Mouse (Mus musculus) gonadal fat pad, adult 2 months (tissue): ENCODE measurements around the gene Runx2. TPM values are rescaled to one million over a fixed set of nuclear protein-coding genes. Genes with fewer than 3 reads are reported as not detected.

Experiments used
- DNase-seq: peaks from one replicate; pipeline ENCODE4 v3.0.0-alpha.2; 2012; ENCODE audit warnings: low read depth
- polyA plus RNA-seq: library from polyadenylated mRNA; depleted of rRNA; stranded (reverse); fragments of >200 nt; gene quantifications from 2 replicates; pipeline ENCODE4 v1.2.3, GENCODE M21; 2012

The Runx2 gene
- polyA plus RNA-seq, 1 experiment = 10.5 TPM

- no peak for DNase-seq
These were observed 152.4 kb downstream of the Runx2 start for GRCm38 (mm10) chr17:44662080-44662706.

DNA sequence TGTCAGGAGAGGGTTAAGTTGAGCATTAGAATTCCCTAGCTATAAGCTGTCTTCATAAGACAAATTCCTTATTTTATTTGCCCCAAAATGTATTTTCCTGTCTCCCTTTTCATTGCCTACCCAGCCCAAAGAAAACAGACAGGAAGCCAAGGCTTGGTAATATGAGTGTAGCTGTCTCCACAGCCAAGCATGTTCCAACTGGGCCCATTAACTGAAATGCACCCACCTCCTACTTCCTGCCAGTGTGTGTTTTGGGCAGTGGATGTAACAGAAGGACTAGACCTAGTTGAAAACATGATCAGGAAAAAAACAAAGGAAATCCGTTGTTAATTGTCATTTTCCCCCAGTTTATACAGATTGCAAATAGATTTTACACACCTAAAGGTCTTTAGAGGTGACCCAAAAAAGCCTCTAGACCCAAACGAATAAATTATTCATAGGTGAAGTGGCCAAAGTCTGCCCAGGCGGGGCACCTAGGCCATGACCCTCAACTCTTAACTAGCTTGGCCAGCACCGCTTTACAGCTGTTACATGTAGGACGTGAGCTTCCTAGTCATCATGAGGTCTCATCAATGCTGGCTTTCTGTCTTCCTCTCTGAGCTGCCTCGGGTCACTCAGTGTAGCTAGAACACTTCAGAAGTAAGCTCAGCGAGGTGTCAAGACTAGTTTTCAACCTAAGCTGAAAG lies 154.3 kb downstream of the Runx2 start:
- DNase-seq = no peak

DNA sequence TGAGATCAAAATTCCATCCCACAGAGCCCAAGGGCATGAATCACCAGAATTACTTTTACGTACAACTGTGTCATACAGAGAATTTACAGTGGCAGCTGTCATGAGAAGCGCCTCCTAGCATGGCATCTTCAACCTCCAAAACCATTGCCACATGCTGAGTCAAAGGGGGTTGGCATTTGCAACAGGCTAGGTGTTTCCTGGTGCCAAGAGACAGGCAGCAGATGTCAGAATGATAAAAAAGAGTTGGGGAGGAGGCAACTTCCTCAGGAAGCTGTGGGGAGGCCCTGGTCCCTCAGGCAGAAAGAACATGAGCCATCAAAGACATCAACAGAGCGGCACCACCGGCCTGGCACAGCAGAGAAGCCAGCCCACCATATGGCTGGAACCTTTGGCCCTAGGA lies 160.1 kb downstream of the Runx2 start:
- no peak for DNase-seq

DNA sequence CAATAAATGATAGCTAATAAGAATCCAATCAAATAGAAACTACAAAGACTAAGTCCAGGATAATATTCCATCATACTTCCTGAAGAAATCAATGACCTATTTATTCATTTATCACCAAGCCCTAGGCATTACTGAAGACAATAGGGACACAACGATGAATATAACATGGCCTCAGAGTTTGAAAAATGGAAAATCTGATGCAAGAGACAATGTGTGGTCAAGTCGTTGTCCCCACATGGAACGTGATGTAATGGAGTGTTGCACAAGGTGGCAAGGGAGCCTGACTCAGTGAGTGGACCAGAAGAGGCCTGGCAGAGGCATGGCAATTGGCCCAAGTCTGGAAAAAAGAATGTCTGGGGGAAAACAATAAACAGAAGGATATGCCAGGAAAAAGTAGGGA lies 161.5 kb downstream of the Runx2 start:
- no peak for DNase-seq

GRCm38 (mm10) chr17:44652054-44652453 lies 162.5 kb downstream of the Runx2 start:
- no peak for DNase-seq

- no peak for DNase-seq
These were observed 163.0 kb downstream of the Runx2 start for GRCm38 (mm10) chr17:44651613-44652012.

- no peak for DNase-seq
These were observed 164.2 kb downstream of the Runx2 start for GRCm38 (mm10) chr17:44650431-44650830.

- no peak for DNase-seq
These were observed 165.5 kb downstream of the Runx2 start for GRCm38 (mm10) chr17:44649056-44649455.

- DNase-seq = no peak
These were observed 166.7 kb downstream of the Runx2 start for GRCm38 (mm10) chr17:44647916-44648315.

GRCm38 (mm10) chr17:44645146-44645545 lies 169.5 kb downstream of the Runx2 start:
- no peak for DNase-seq

GRCm38 (mm10) chr17:44643260-44643659 lies 171.3 kb downstream of the Runx2 start:
- DNase-seq = no peak

DNA sequence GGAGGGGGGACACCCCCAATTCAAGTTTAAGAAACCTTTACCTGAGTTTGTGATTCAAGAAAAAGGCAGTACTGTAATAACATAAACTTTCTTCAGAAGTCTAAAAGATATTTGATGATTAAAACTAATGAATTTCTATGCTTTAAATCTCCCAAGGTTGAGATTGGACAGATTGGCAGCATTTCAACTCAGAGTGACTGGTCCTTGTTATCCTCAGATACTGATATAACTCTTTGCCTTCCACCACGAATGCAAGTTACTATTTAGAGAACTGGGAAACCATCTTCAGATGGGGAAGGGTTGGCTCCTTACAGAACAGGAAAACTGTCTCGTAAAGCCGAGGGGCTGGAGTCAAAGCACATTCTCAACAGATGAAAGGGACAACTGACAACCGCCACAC lies 172.5 kb downstream of the Runx2 start:
- no peak for DNase-seq

DNA sequence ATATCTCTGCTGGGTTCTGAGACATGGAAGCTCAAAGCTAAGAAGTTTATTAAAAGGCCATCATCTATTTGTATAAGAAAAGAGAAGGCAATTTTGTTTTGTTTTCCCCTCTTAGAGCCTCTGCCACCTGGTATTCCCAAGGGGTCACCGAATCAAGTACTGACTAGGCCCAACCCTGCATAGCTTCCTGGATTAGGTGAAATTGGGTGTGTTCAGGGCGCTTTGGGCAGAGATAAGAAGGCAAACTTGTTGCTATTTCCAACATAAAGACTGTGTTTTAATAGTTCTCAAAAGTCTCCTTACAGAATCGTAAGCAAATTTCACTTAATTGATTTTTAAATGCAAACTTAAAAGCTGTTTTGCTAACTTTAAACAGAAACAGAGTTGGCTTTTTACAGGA lies 173.7 kb downstream of the Runx2 start:
- no peak for DNase-seq

DNA sequence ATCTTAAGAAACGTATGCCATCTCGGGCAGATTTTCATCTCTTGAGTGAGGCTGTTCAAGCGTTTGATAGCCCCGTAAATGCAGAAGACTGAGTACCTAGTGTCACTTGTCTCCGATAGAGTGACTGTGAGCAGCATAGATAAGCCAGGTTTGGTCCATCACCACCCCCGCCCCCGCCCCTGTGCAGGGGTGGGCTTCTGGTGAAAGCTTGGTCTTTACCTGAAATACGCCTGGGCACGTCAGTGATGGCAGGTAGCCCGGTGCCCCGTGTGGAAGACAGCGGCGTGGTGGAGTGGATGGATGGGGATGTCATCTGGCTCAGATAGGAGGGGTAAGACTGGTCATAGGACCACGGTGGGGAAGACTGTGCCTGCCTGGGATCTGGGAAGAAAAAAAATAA lies 175.2 kb downstream of the Runx2 start:
- no peak for DNase-seq

DNA sequence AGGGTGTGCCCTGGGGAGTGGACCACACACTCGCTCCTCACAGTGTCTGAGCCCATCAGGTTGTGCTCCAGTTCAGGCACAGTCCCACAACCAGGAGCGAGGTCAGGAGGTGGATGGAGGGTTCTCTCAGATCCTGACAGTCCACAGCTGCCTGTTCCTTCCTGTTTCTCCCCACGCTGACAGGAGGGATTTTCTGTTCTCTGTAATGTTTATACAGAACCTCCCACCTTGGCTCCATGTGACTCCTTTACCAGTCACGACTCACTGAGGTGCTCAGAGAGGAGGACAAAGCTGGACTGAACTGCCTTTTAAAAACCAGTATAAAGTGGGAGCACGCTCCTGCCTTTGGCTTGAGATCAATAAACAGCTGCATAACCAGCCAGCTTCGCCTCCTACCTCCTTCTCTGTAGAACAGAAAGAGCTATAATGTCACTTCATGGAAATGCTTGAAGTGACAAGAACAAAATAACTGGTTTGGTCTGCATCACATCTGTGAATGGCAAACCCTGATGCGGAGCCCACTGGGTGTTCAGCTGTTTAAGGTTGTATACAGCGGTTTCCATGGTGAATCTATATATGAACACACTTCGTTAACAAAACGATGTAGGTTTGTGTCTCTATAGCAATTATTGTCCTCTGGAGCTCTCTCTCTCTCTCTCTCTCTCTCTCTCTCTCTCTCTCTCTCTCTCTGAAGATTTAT lies 177.3 kb downstream of the Runx2 start:
- no peak for DNase-seq

DNA sequence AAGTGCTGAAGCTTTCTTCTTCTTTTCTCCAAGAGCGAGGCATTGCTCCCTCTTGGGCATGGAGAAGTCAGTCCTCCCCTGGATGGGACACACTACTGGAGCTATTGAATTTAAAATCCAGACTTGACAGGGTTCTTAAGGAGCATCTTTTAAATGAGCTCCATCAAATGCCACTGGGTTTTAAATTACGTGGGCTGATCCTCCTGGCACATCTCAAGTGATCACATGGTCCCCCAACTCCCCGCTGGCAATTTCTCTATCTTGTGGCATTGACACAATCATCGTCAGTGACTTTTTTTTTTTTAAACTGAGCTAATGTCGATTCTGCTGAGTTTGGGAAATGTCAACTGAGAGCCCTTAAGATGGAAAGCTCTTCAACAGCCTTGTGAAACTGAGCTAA lies 180.1 kb downstream of the Runx2 start:
- DNase-seq = no peak

DNA sequence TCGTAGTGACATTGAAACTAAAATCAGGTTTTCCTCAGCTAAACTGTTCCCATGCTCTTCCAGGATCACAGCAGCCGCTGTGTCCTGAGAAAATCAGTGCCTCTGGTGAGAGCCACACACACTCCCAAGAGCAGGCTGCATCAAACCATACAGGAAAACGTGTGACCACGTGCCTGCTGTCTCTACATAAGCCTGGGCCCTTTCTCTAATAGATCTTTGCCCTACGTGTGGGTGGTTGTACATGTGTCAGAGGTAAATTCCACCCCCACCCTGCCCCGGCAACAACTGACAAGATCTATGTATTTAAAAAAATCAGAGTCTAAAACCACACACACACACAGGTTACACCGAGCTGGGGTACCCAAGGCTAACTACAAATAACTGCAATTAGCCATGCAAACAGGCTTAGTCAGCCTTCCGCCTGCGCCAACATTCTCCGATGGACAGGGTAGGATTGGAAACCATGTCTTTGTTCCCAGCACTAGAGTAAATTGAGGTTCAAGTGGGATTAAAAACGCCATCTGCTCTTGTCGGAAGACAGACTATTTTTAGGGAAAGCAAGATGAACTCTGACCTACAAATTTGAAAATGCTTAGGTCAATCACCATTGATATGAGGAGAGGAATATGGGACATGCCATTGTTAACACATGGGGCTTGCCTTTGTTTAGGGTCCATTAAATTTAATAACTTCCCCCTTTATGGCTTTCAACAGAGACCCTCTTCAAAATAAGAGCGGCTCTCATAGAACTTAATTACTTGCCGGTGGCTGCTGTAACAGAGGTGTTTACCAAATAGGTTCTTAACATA lies 180.8 kb downstream of the Runx2 start:
- no peak for DNase-seq

GRCm38 (mm10) chr17:44632941-44633340 lies 181.7 kb downstream of the Runx2 start:
- peak; percentile 37 for DNase-seq

DNA sequence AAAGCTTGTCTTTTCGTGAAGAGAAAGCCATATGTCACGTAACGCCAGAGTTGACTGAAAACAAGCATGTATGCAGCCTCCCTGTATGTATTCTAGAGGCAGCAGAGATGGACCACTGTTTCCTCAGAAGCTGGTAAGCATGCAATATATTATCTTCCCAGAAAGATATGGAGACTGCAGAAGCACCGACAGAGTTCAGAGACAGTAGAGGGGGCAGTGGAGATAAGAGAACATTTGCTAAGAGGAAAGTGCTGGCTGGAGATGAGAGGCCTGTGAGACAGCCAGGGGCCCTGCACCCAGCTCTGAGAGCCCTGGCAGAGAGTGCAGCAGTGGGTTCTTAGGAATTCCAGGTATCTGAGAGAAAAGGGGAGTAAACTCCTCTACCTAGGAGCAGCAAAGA lies 182.3 kb downstream of the Runx2 start:
- DNase-seq = no peak

- DNase-seq = no peak
These were observed 183.0 kb downstream of the Runx2 start for GRCm38 (mm10) chr17:44631577-44631976.

DNA sequence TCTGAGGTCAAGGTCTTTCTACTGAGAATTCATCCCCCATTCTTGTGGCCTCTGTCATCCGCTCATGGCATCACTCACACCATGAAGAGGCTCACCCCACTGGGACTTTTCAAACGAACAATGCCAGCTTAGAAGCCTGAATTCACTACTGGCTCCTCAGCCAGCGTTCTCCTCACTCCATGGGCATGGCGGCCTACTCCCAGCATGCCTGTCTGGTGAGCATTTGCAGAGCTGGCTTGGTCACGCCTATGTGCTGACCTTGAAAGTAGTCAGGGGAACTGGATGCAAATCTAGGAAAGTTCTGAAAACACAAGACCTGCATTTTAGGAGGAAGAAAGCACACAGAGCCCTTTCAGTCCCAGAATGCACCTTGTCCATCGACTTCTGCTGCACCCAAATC lies 187.3 kb downstream of the Runx2 start:
- no peak for DNase-seq

- DNase-seq = no peak
These were observed 190.9 kb downstream of the Runx2 start for GRCm38 (mm10) chr17:44623707-44624106.
